Mouse (Mus musculus) small intestine, adult 2 months (tissue): ENCODE data around the gene Trim54. TPM values are rescaled to one million over a fixed set of nuclear protein-coding genes. Genes with fewer than 3 reads are reported as not detected.

Source experiments
- H3K27ac ChIP-seq: fragments of 200-500 bp; 2 replicates; pipeline ENCODE4 v1.5.1; 2012; ENCODE audit warnings: low read depth, low read length, control low read depth, inconsistent platforms; ENCODE audit not compliant: insufficient read depth
- H3K27me3 ChIP-seq: fragments of 200-500 bp; 2 replicates; pipeline ENCODE4 v1.6.1; 2012; ENCODE audit warnings: mild to moderate bottlenecking, moderate library complexity, low read length, inconsistent platforms; ENCODE audit not compliant: control insufficient read depth, insufficient read depth
- H3K36me3 ChIP-seq: fragments of 200-500 bp; 2 replicates; pipeline ENCODE4 v1.6.1; 2012; ENCODE audit warnings: mild to moderate bottlenecking, low read length, control low read depth, inconsistent platforms; ENCODE audit not compliant: control insufficient read depth, insufficient read depth
- H3K4me1 ChIP-seq: fragments of 200-500 bp; 2 replicates; pipeline ENCODE4 v1.6.1; 2012; ENCODE audit warnings: low read length, inconsistent platforms, mixed read lengths; ENCODE audit not compliant: control insufficient read depth, insufficient read depth, insufficient read length
- H3K4me3 ChIP-seq: fragments of 200-500 bp; 2 replicates; pipeline ENCODE4 v1.5.1; 2012; ENCODE audit warnings: low read depth, mild to moderate bottlenecking, control low read depth, inconsistent platforms, low read length, moderate library complexity
- CTCF ChIP-seq: fragments of 200-500 bp; IDR thresholded peaks from 2 replicates; pipeline ENCODE4 v1.5.1; 2012; ENCODE audit warnings: low read depth, mild to moderate bottlenecking, control low read depth, inconsistent platforms, low read length, moderate library complexity, mixed read lengths; ENCODE audit not compliant: insufficient replicate concordance, insufficient read length; ENCODE audit errors: extremely low read depth
- POLR2A ChIP-seq: fragments of 200-500 bp; IDR thresholded peaks from 2 replicates; pipeline ENCODE4 v1.6.1; 2012; ENCODE audit warnings: low read depth, mild to moderate bottlenecking, control low read depth, inconsistent platforms, low read length, moderate library complexity
- WGBS: fragments of 180-500 bp; shearing (Covaris S2); methylation state at CpG from one replicate; pipeline ENCODE4 v1.1.7; 2018; 5-methylcytosine and 5-hydroxymethylcytosine counted together
- polyA plus RNA-seq: library from polyadenylated mRNA; depleted of rRNA; stranded (reverse); fragments of >200 nt; gene quantifications from 2 replicates; pipeline ENCODE4 v1.2.3, GENCODE M21; 2012

Gene Trim54
- polyA plus RNA-seq, 1 experiment = not detected

- H3K36me3 ChIP-seq = no peaks in the 10 kb centered on the region; the same call in 1 of the 2 replicates
- TF ChIP-seq POLR2A (no peak), CTCF (no peak)
Observed at GRCm38 (mm10) chr5:31137658-31138057, 21.1 kb downstream of the Trim54 start.

GRCm38 (mm10) chr5:31138241-31138967 is 21.9 kb downstream of the Trim54 start, which contains the start of gene Ucn:
TSS of gene Ucn (minus strand) at chr5:31138829.
- 0 out of 2 replicates have a peak, but pooled peaks cover 3% of the 10 kb centered on the region for H3K4me1 ChIP-seq
- peaks cover 45% of the 10 kb centered on the region for H3K27me3 ChIP-seq
- WGBS = 3% methylated on average over 52 of the region's 52 CpGs
- no peak within 1 kb of the TSS for H3K27ac ChIP-seq
- H3K4me3 ChIP-seq = no peak within 1 kb of the TSS
- peaks cover 2% of the 10 kb centered on the region; the same call in 1 of the 2 replicates for H3K36me3 ChIP-seq
- TF ChIP-seq POLR2A = no peak
- no peak for TF ChIP-seq CTCF

More at GRCm38 (mm10) chr5:31137658-31138057, 21.1 kb downstream of the Trim54 start:
- H3K4me3 ChIP-seq = no peak overlapping the region
- H3K4me1 ChIP-seq = 0 out of 2 replicates have a peak, but pooled peaks cover 3% of the 10 kb centered on the region
- WGBS = 2% methylated on average over 13 of the region's 13 CpGs
- no peak overlapping the region for H3K27ac ChIP-seq
- H3K27me3 ChIP-seq = peaks cover 45% of the 10 kb centered on the region

- Histone ChIP-seq H3K36me3 (peaks cover 3% of the 10 kb centered on the region; the same call in 1 of the 2 replicates), H3K27ac (no peak overlapping the region), H3K4me1 (0 out of 2 replicates have a peak, but pooled peaks cover 3% of the 10 kb centered on the region), H3K27me3 (peaks cover 45% of the 10 kb centered on the region), H3K4me3 (no peak overlapping the region)
- 14% methylated on average over 9 of the region's 9 CpGs for WGBS
- TF ChIP-seq POLR2A = no peak
- TF ChIP-seq CTCF = no peak
Observed at GRCm38 (mm10) chr5:31138968-31139425, 22.5 kb downstream of the Trim54 start.

- Histone ChIP-seq H3K27ac (no peak overlapping the region), H3K27me3 (no peaks in the 10 kb centered on the region), H3K36me3 (peaks cover 5% of the 10 kb centered on the region; the same call in 1 of the 2 replicates), H3K4me3 (no peak overlapping the region), H3K4me1 (peaks cover 4% of the 10 kb centered on the region; the same call in 1 of the 2 replicates)
- 84% methylated on average over 4 of the region's 4 CpGs for WGBS
- TF ChIP-seq CTCF = no peak
- no peak for TF ChIP-seq POLR2A
Observed at GRCm38 (mm10) chr5:31149781-31150180, 33.3 kb downstream of the Trim54 start.

- no peak overlapping the region for H3K27ac ChIP-seq
- TF ChIP-seq POLR2A (no peak), CTCF (no peak)
Observed at GRCm38 (mm10) chr5:31151746-31152145, 35.2 kb downstream of the Trim54 start.

GRCm38 (mm10) chr5:31153516-31154151 is 37.1 kb downstream of the Trim54 start:
- TF ChIP-seq CTCF = no peak
- no peak for TF ChIP-seq POLR2A
- WGBS = 15% methylated on average over 6 of the region's 6 CpGs
- H3K4me1 ChIP-seq = peaks cover 4% of the 10 kb centered on the region; the same call in 1 of the 2 replicates
- peaks cover 20% of the 10 kb centered on the region for H3K36me3 ChIP-seq
- no peaks in the 10 kb centered on the region for H3K27me3 ChIP-seq
- peak overlapping the region; percentile 98 for H3K4me3 ChIP-seq
- 0 out of 2 replicates have a peak overlapping the region, but pooled peaks have one; percentile 10 for H3K27ac ChIP-seq

More at GRCm38 (mm10) chr5:31151746-31152145, 35.2 kb downstream of the Trim54 start:
- no peaks in the 10 kb centered on the region for H3K27me3 ChIP-seq
- peaks cover 4% of the 10 kb centered on the region; the same call in 1 of the 2 replicates for H3K4me1 ChIP-seq
- WGBS = 65% methylated on average over 3 of the region's 3 CpGs
- peaks cover 3% of the 10 kb centered on the region; the same call in 1 of the 2 replicates for H3K36me3 ChIP-seq
- no peak overlapping the region for H3K4me3 ChIP-seq

GRCm38 (mm10) chr5:31154152-31154553 is 37.6 kb downstream of the Trim54 start, which contains the start of gene Mpv17:
TSS of gene Mpv17 (minus strand) at chr5:31154251.
- under 1% methylated on average over 19 of the region's 19 CpGs for WGBS
- Histone ChIP-seq H3K36me3 (peaks cover 26% of the 10 kb centered on the region), H3K27ac (0 out of 2 replicates have a peak within 1 kb of the TSS, but pooled peaks have one; percentile 38), H3K4me1 (peaks cover 4% of the 10 kb centered on the region; the same call in 1 of the 2 replicates), H3K4me3 (peak within 1 kb of the TSS; percentile 98), H3K27me3 (no peaks in the 10 kb centered on the region)
- peak; percentile 84 for TF ChIP-seq POLR2A
- TF ChIP-seq CTCF = no peak
